Mouse (Mus musculus) testis, adult 2 months (tissue): ENCODE results near the gene Acox3. TPM values are rescaled to one million over a fixed set of nuclear protein-coding genes. Genes with fewer than 3 reads are reported as not detected.

Experiments used
- H3K27ac ChIP-seq: fragments of 200-500 bp; 2 replicates; pipeline ENCODE4 v1.5.1; 2012; ENCODE audit warnings: low read depth, low read length; ENCODE audit not compliant: control insufficient read depth, insufficient read depth
- H3K27me3 ChIP-seq: fragments of 200-500 bp; 2 replicates; pipeline ENCODE4 v1.6.1; 2012; ENCODE audit warnings: mild to moderate bottlenecking, low read length, moderate library complexity; ENCODE audit not compliant: control insufficient read depth, insufficient read depth
- H3K36me3 ChIP-seq: fragments of 200-500 bp; 2 replicates; pipeline ENCODE4 v1.6.1; 2012; ENCODE audit warnings: mild to moderate bottlenecking, low read length; ENCODE audit not compliant: control insufficient read depth, insufficient read depth
- H3K4me1 ChIP-seq: fragments of 200-500 bp; 2 replicates; pipeline ENCODE4 v1.6.1; 2012; ENCODE audit warnings: low read length; ENCODE audit not compliant: control insufficient read depth, insufficient read depth
- H3K4me3 ChIP-seq: fragments of 200-500 bp; 2 replicates; pipeline ENCODE4 v1.5.1; 2012; ENCODE audit warnings: low read depth, mild to moderate bottlenecking, low read length, moderate library complexity, mixed read lengths; ENCODE audit not compliant: control insufficient read depth
- CTCF ChIP-seq: fragments of 200-500 bp; IDR thresholded peaks from 2 replicates; pipeline ENCODE4 v1.5.1; 2012; ENCODE audit warnings: low read depth, mild to moderate bottlenecking, inconsistent platforms, low read length, moderate library complexity; ENCODE audit not compliant: control insufficient read depth, insufficient read depth, insufficient replicate concordance
- POLR2A ChIP-seq: fragments of 200-500 bp; IDR thresholded peaks from 2 replicates; pipeline ENCODE4 v1.6.1; 2012; ENCODE audit warnings: low read depth, mild to moderate bottlenecking, inconsistent platforms, low read length, moderate library complexity; ENCODE audit not compliant: control insufficient read depth
- polyA plus RNA-seq: library from polyadenylated mRNA; depleted of rRNA; stranded (reverse); fragments of >200 nt; gene quantifications from 2 replicates; pipeline ENCODE4 v1.2.3, GENCODE M21; 2012

Acox3 gene
- polyA plus RNA-seq, 1 experiment, result 45.2 TPM

GRCm38 (mm10) chr5:35546127-35546526 is 36.7 kb upstream of the Acox3 start:
- Histone ChIP-seq H3K36me3 (no peaks in the 10 kb centered on the region), H3K27me3 (no peaks in the 10 kb centered on the region), H3K4me1 (peaks cover 3% of the 10 kb centered on the region; the same call in 1 of the 2 replicates), H3K4me3 (no peak overlapping the region), H3K27ac (no peak overlapping the region)
- TF ChIP-seq POLR2A, result no peak
- no peak for TF ChIP-seq CTCF

GRCm38 (mm10) chr5:35551855-35552837 is 30.7 kb upstream of the Acox3 start:
- Histone ChIP-seq H3K27ac (no peak overlapping the region), H3K36me3 (no peaks in the 10 kb centered on the region), H3K4me3 (no peak overlapping the region), H3K27me3 (no peaks in the 10 kb centered on the region), H3K4me1 (no peaks in the 10 kb centered on the region)
- TF ChIP-seq POLR2A, result no peak
- no peak for TF ChIP-seq CTCF

- no peaks in the 10 kb centered on the region for H3K36me3 ChIP-seq
- TF ChIP-seq CTCF, result no peak
- no peak for TF ChIP-seq POLR2A
- H3K4me3 ChIP-seq, result no peak overlapping the region
- H3K4me1 ChIP-seq, result no peaks in the 10 kb centered on the region
- H3K27ac ChIP-seq, result no peak overlapping the region
- no peaks in the 10 kb centered on the region for H3K27me3 ChIP-seq
These were observed 29.9 kb upstream of the Acox3 start for GRCm38 (mm10) chr5:35552838-35553539.

GRCm38 (mm10) chr5:35556393-35556792 is 26.4 kb upstream of the Acox3 start:
- TF ChIP-seq CTCF, result no peak
- TF ChIP-seq POLR2A, result no peak
- Histone ChIP-seq H3K36me3 (no peaks in the 10 kb centered on the region), H3K4me3 (no peak overlapping the region), H3K27me3 (no peaks in the 10 kb centered on the region), H3K27ac (no peak overlapping the region), H3K4me1 (no peaks in the 10 kb centered on the region)

GRCm38 (mm10) chr5:35557946-35558621 is 24.8 kb upstream of the Acox3 start:
- H3K36me3 ChIP-seq, result peaks cover 2% of the 10 kb centered on the region; the same call in 1 of the 2 replicates
- H3K4me1 ChIP-seq, result no peaks in the 10 kb centered on the region
- no peaks in the 10 kb centered on the region for H3K27me3 ChIP-seq
- no peak for TF ChIP-seq POLR2A
- TF ChIP-seq CTCF, result peak; percentile 2; the same call in 1 of the 2 replicates
- H3K27ac ChIP-seq, result no peak overlapping the region
- H3K4me3 ChIP-seq, result no peak overlapping the region

- Histone ChIP-seq H3K27me3 (no peaks in the 10 kb centered on the region), H3K36me3 (peaks cover 4% of the 10 kb centered on the region), H3K4me3 (no peak overlapping the region), H3K4me1 (no peaks in the 10 kb centered on the region), H3K27ac (no peak overlapping the region)
- no peak for TF ChIP-seq POLR2A
- TF ChIP-seq CTCF, result no peak
These were observed 23.4 kb upstream of the Acox3 start for GRCm38 (mm10) chr5:35559447-35559846.

- TF ChIP-seq CTCF (no peak), POLR2A (no peak)
- Histone ChIP-seq H3K36me3 (peaks cover 5% of the 10 kb centered on the region), H3K27me3 (no peaks in the 10 kb centered on the region), H3K4me1 (no peaks in the 10 kb centered on the region), H3K27ac (no peak overlapping the region), H3K4me3 (no peak overlapping the region)
These were observed 20.2 kb upstream of the Acox3 start for GRCm38 (mm10) chr5:35562616-35563015.
